Mouse (Mus musculus): ENCODE measurements around the gene Slc41a2. TPM values are rescaled to one million over a fixed set of nuclear protein-coding genes. Genes with fewer than 3 reads are reported as not detected.
A peak's percentile ranks its signal among the peaks of the same experiment; 100 is the strongest.
"Not testable (repeated sequence)": the region's sequence is repeated elsewhere in the genome, so short reads cannot be mapped to it uniquely, and the experiment has no call there.

Slc41a2 gene
- 1.3 and 1.8 TPM in 2 replicates for polyA plus RNA-seq (2012; ENCODE audit: insufficient read depth, insufficient read length, missing spikeins)

DNA sequence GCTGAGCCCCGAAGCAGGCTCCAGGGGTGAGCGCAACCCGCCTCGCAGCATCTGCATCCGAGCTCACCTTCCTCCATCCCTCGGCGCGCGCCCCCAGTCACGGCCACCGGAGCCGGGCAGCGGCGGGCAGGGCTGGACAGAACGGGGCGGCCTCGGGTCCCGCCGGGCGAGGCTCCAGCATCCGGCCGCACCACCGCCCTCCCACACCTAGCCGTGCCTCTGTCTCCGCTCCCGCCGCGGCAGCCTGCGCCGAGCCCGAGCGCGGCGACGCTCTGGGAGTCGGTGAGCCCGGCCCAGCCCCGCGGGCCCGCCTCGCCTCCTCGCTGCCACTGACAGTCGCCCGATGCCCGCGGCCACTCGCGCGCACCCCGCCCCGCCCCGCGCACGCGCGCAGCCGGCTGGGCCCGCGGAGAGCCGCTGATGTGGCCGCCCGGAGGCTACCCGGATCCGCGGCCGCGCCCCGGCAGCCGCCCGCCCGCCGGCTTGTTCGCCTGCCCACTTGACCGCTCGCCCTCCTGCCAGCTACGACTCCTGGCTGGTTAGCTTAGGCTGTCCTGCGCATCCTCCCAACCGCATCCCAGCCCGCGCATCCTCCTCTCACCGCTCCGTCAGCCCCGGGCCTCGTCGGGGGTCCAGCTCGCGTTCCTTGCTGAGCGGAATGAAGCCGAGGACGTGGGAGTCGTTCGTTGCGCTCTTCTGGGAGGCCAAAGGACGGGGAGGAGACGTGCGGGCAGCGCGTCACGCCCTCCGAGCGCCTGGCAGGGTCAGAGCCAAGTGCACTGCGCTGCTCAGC is at the start of gene Slc41a2:
Gene Slc41a2 (minus strand): TSS at position 724 of the 793 bp plus-strand sequence.
- Histone ChIP-seq H3K4me3 (ENCODE audit: insufficient read depth, low read depth, low read length) (peak within 1 kb of the TSS; percentile 80), H3K27ac (replicated peaks; ENCODE audit: low read depth, low read length) (peak within 1 kb of the TSS; percentile 67; the same call in 1 of the 2 replicates), H3K4me1 (ENCODE audit: control insufficient read depth, insufficient read depth, insufficient read length, low read length) (no peaks in the 10 kb centered on the region)

DNA sequence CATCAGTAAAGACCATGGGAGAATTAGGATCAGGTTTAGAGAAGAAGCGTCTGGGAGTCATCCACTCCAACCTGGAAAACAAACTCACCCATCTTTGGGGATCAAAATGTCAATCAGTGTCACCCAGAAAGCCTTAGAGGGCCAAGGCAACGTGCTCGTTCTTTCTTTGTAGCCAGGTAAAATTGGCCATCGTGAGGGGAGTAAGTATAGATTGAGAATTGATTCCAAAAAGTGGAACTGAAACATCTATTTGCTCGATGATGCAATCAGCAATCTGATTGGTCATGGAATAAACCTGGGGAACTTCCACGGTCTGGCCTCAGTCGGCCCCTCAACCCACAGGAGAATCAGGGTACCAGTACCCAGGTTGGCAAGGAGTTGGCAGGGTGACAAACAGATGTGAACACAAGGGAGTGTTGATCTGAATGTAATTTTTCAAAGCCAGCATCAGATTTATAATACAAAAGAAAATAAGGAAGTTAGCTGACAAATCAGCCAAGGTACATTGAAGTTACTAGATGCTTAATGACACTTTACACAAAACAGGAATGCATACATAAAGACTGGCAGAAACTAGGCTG is 47.7 kb upstream of the Slc41a2 start:
- no peaks in the 10 kb centered on the region for H3K4me1 ChIP-seq (ENCODE audit: control insufficient read depth, insufficient read depth, insufficient read length, low read length)
- no peak overlapping the region for H3K4me3 ChIP-seq (ENCODE audit: insufficient read depth, low read depth, low read length)
- no peak overlapping the region for H3K27ac ChIP-seq (replicated peaks; ENCODE audit: low read depth, low read length)

DNA sequence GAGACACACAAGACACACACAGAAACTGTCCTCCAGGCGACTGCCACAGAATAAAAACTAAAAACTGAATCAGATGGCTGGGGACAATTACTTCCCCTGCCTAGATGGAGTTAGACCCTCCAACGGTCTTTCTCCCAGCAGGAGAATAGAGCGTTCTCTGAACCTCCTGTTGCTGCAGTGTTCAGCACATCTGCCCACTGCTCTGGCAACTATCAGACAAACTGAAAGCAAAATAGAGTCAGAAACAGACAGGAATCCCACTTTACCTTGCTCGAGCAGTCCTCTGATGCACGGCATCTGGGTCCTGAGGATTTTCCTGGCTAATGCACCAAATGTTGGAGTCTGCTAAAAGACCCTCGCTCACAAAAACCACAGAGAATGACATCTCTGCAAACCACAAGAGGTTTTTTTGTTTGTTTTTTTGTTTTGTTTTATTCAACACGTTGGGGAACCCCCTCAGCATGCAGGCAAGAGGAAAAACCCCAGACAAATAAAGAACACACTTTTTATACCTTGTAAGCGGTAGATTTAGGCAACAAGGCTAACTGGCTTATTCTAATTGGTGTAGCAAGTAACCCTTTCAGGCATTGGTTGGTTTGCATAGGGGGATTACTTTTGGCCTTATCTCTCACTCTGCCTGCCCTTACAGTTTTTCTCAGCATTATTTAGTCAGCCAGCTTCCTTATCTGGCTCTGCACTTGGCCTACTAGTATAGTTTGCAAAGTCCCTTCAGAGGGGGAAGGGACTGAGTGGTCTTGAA is 47.0 kb upstream of the Slc41a2 start:
- Histone ChIP-seq H3K4me3 (ENCODE audit: insufficient read depth, low read depth, low read length) (no peak overlapping the region), H3K27ac (replicated peaks; ENCODE audit: low read depth, low read length) (no peak overlapping the region), H3K4me1 (ENCODE audit: control insufficient read depth, insufficient read depth, insufficient read length, low read length) (no peaks in the 10 kb centered on the region)

DNA sequence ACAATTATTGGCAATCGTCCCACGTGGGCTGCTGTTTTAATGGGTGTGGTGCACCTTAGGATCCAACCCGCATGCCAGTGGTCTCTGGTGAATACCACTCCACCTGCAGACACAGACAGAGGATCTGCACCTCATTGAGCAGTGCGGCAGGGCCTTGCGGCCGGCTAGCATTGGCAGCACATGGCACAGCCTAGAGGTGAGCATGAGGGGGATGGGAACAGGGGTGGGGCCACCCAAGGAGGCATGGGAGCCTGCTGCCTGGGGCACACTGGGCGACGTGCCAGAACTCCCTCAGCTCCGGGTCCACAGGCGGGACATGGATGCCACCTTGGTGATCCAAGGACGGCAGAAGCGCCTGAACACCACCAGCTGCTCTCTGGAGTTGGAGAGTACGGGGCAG is 46.2 kb upstream of the Slc41a2 start:
- H3K4me3 ChIP-seq (ENCODE audit: insufficient read depth, low read depth, low read length), result no peak overlapping the region
- no peaks in the 10 kb centered on the region for H3K4me1 ChIP-seq (ENCODE audit: control insufficient read depth, insufficient read depth, insufficient read length, low read length)
- no peak overlapping the region for H3K27ac ChIP-seq (replicated peaks; ENCODE audit: low read depth, low read length)

DNA sequence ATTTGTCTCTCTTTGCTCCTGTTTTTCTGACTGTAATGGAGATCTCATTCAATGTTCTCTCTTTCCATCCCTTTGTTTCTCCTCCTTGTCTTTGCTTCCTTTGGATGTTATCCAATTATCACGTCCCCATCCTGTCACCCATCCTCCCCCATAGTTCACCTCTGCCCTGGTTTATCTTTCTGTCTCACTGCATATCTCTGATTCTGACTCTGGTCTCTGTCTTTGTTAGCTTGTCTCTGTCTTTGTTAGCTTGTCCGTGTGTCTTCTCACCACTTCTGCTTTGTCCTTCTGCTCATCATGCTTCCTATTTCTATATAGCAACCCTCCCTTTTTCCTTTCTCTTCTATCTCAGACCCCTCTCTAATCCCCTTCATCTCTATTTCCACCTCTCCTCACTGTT is 45.3 kb upstream of the Slc41a2 start:
- Histone ChIP-seq H3K27ac (replicated peaks; ENCODE audit: low read depth, low read length) (no peak overlapping the region), H3K4me1 (ENCODE audit: control insufficient read depth, insufficient read depth, insufficient read length, low read length) (no peaks in the 10 kb centered on the region), H3K4me3 (ENCODE audit: insufficient read depth, low read depth, low read length) (no peak overlapping the region)

DNA sequence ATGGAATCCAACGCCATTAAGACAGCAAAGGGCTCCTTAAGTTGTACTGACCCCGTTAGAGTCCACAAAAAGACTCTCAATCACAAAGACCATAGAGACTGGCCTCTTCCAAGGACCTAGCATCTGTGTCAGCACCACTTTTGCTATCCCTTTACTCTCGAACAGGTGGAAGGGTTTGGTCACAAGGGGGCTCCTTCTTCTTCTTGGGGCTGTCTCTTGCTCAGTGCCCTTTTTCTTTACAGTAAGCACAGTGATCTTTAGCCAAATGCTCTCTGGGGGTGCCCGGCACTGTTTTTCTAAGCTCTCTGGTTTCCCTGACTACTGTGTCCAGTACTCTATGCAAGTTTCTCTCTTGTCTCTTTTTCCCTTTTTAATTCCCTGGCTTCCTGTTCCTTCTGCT is 44.8 kb upstream of the Slc41a2 start:
- Histone ChIP-seq H3K27ac (replicated peaks; ENCODE audit: low read depth, low read length) (no peak overlapping the region), H3K4me1 (ENCODE audit: control insufficient read depth, insufficient read depth, insufficient read length, low read length) (no peaks in the 10 kb centered on the region), H3K4me3 (ENCODE audit: insufficient read depth, low read depth, low read length) (no peak overlapping the region)

DNA sequence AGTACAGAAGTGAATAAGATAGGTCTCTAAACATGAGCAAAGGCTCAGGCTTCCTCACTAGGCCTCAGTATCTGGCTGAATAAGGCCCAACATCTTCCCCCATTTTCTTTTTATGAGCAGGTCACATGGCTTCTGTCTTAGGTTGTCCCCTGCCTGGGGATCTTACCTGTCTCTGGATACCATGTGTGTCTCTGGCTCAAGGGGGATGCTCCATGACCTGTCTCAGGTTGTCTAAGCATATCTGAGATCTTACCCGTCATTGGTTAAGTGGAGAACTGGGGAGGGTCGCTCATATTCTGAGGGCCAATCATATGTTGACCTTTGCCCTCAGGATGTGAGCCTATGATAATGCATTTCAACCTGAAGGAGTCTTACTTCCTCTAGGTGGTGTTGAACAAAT is 42.8 kb upstream of the Slc41a2 start:
- H3K4me1 ChIP-seq (ENCODE audit: control insufficient read depth, insufficient read depth, insufficient read length, low read length), result no peaks in the 10 kb centered on the region
- H3K4me3 ChIP-seq (ENCODE audit: insufficient read depth, low read depth, low read length), result no peak overlapping the region
- no peak overlapping the region for H3K27ac ChIP-seq (replicated peaks; ENCODE audit: low read depth, low read length)

DNA sequence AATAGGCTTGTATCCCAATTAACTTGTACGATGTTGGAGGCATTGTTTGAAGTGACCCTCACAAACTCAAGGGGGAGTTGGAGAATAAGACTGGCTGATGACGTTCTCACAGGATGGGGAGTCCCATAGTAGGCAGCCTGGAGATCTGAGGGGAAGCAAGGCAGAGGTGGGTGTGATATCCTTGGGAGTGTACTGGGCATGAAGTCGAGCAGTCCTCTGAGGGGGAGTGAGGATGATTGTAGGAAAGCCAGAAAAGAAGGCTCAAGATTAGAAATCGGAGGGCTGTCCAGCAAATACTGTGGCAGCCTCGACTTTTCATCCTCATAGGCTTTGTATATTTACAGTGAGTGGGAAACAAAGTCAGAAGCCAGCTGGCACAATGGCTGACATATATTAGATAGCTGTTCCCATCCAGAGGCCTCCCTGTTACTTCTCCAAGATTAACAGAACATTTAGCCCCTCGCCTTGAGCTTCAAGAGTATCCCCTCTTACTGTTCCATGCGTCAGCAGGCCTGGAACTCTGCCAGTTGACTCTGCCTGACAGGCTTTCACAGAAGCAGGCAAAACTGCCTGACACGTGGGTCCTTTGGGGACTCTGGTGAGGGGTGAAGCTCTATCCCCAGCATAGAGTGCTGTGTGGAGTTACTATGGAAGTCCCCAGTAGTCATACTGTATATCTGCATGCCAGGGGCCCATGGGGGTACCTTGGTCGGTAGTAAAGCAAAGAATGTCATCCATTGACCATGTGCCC is 40.6 kb upstream of the Slc41a2 start:
- H3K27ac ChIP-seq (replicated peaks; ENCODE audit: low read depth, low read length), result no peak overlapping the region
- no peaks in the 10 kb centered on the region for H3K4me1 ChIP-seq (ENCODE audit: control insufficient read depth, insufficient read depth, insufficient read length, low read length)
- no peak overlapping the region for H3K4me3 ChIP-seq (ENCODE audit: insufficient read depth, low read depth, low read length)

DNA sequence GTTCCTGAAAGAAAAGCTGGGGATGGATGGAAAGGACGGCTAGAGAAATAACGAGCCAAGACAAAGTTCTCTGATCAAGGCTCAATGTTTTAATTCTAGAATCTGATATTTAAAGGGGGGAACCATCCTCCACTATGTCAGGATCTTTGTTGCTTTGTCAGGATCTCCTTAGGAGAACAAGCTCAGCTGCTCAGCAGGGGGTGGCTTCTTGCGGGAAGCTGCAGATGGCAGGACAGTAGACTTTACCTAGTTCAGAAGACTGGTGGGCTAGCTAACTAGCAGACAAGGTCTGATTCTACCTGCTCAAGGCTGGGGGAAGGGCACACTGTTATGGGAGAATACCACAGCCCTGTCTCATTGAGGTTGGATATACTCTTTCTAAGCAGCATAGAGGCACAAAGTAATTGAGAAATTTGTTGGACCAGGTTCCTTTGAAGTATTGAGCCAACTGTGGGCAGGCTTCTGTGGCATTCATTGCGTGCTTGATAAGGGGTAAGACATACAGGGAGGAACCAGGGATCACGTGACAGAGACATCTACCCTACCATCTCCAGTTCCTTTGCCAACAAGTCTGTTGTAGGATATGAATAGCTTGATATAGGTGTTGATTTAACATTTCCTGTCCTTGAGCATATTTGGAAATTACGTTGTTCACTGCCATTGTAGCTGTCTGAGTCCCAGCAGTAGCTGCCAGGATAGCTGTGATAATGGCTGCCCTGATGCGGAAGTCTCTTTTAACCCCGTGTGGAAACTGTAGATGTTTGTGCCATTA is 39.4 kb upstream of the Slc41a2 start:
- Histone ChIP-seq H3K4me1 (ENCODE audit: control insufficient read depth, insufficient read depth, insufficient read length, low read length) (no peaks in the 10 kb centered on the region), H3K4me3 (ENCODE audit: insufficient read depth, low read depth, low read length) (no peak overlapping the region), H3K27ac (replicated peaks; ENCODE audit: low read depth, low read length) (no peak overlapping the region)

DNA sequence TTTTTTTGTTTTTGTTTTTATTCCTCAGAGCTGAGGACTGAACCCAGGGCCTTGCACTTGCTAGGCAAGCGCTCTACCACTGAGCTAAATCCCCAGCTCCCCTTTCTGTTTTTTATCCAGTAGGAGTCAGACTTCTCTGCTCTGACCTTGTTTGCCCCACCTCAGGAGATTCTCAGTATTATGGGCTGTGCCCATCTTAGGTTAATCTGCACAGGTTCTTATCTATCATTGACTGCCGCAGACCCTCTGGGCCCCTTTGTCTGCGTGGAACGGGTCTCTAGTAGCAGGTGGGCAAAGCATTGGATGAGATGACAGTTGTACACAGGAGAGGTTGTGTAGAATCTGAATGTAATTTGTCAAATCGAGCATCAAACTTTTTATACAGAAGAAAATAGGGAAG is 37.8 kb upstream of the Slc41a2 start:
- not testable (repeated sequence) for H3K4me1 ChIP-seq (ENCODE audit: control insufficient read depth, insufficient read depth, insufficient read length, low read length); H3K27ac ChIP-seq (replicated peaks; ENCODE audit: low read depth, low read length); H3K4me3 ChIP-seq (ENCODE audit: insufficient read depth, low read depth, low read length)

DNA sequence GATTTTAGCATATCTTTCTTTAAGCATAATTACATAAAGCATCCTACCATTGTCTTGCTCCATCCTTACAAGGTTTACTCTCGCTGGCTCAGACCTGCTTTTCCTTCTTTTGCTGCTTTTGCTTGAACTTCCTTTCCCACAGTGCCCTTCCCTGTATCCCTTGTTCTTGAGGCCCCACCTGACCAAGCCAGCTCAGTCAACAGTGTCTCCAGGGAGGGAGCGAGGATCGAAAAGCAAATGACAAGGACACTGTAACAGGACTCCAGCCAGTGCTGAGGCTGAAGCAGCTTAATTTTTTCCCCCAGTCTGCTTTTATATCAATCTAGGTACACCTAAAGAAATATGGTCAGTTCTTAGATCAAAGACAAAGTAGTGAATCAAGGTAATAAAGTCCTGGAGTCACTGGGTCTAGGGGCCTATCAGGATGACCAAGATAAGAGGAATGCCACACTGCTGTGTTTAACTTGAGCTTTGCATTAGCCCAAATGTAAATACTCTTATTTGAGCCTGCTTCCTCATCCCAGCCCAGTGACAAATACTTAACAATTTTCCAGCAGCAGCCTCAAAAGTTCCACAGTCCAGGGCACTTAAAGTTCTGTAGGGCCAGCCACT is 36.5 kb upstream of the Slc41a2 start:
- Histone ChIP-seq H3K4me1 (ENCODE audit: control insufficient read depth, insufficient read depth, insufficient read length, low read length) (no peaks in the 10 kb centered on the region), H3K27ac (replicated peaks; ENCODE audit: low read depth, low read length) (no peak overlapping the region), H3K4me3 (ENCODE audit: insufficient read depth, low read depth, low read length) (no peak overlapping the region)

DNA sequence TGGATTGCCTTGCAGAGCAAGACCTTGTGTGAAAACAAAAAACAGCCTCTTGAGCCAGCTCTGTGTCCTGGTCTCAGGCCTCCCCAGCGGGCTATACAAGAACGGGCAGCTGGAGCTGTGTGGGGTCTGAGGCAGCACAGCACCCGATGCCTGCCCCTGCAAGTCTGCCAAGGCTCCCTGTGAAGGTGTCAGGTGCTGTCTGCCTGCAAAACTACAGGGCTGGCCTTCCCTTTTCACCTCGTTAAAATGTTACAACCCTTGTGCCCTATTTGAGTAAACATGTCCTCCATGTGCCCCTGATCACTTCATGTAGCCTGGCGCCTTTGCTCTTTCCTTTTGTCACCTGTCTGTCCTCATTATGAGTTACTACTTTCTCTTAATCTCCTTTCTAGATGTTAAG is 31.2 kb upstream of the Slc41a2 start:
- H3K4me3 ChIP-seq (ENCODE audit: insufficient read depth, low read depth, low read length), result no peak overlapping the region
- no peaks in the 10 kb centered on the region for H3K4me1 ChIP-seq (ENCODE audit: control insufficient read depth, insufficient read depth, insufficient read length, low read length)
- H3K27ac ChIP-seq (replicated peaks; ENCODE audit: low read depth, low read length), result no peak overlapping the region

DNA sequence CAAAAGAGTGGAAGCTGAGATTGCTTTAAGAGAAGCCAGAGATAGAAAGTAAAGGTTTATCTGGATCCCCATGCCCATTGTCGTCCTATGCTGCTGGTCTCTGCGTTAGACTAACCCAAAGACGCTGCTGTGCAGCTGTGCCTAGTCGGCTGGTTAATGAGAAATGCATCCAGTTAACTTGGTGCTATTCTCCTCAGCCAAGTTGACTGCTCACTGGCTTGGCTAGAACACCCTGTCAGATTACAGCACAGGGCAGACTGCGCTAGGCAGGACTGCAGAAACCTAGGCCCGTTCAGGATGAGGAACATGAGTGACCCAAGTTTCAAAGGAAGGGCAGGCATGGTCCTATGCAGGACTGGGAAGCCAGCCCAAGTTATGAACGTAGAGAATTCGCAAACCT is 25.8 kb upstream of the Slc41a2 start:
- H3K4me1 ChIP-seq (ENCODE audit: control insufficient read depth, insufficient read depth, insufficient read length, low read length), result no peaks in the 10 kb centered on the region; the same call in 1 of the 2 replicates
- no peak overlapping the region for H3K27ac ChIP-seq (replicated peaks; ENCODE audit: low read depth, low read length)
- no peak overlapping the region for H3K4me3 ChIP-seq (ENCODE audit: insufficient read depth, low read depth, low read length)
